Comparison of ENCODE assay signal across 12 mouse cellular contexts in the genomic region with DNA sequence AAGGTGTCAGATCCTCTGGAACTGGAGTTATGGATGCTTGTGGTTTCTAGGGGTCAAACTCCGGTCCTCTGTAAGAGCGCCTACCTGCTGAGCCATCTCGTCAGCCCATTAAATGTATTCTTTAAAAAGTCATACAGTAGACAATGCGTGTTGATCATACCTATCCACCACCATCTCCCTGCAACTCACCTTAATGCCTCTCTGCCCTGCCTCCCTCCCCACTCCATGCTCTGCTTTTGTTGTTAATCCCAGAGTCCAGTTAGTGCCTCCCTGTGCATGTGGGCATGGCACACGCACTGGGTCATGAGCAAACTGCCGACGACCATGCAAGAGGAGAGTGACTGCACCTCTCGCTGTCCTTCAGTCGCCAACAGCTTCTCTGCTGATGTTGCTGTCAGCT.
"Had no signal": no experiment of that assay in that cellular context is flagged by ENCODE, and none has a peak within 500 bp of the region (broad histone marks: within the 10 kb centered on the region; RNA-seq: fewer than 3 reads in every experiment).

No protein-coding gene starts in this region.

- DNase-seq: kidney, adult 8-10 months; kidney, postnatal 14 days; retina, postnatal 1 day; thymus, adult 2 months; thymus, postnatal 25 days had no signal

- H3K9me3 ChIP-seq: limb, embryonic 15.5 days; neural tube, embryonic 13.5 days; stomach, embryonic 15.5 days had no signal

- H3K27me3 ChIP-seq: limb, embryonic 15.5 days; neural tube, embryonic 13.5 days; stomach, embryonic 15.5 days had no signal

- H3K4me2 ChIP-seq: limb, embryonic 15.5 days; midbrain, embryonic 11.5 days; neural tube, embryonic 13.5 days; stomach, embryonic 15.5 days had no signal

- H3K9ac ChIP-seq: limb, embryonic 15.5 days; liver, embryonic 14.5 days; neural tube, embryonic 13.5 days; stomach, embryonic 15.5 days had no signal

- H3K27ac ChIP-seq: left cerebral cortex, adult 2 months; limb, embryonic 15.5 days; liver, embryonic 14.5 days; neural tube, embryonic 13.5 days; stomach, embryonic 15.5 days had no signal

- H3K4me3 ChIP-seq: left cerebral cortex, adult 2 months; limb, embryonic 15.5 days; neural tube, embryonic 13.5 days; stomach, embryonic 15.5 days had no signal

- ATAC-seq: midbrain, embryonic 16.5 days had no signal
